Mouse (Mus musculus): ENCODE data around the gene Plxna1.

The Plxna1 gene

GRCm38 (mm10) chr6:89333964-89334702 is 28.3 kb downstream of the Plxna1 start:
- in situ Hi-C loops (cut with MboI): no loop called here

GRCm38 (mm10) chr6:89330957-89331356 is 31.5 kb downstream of the Plxna1 start:
- in situ Hi-C loops (cut with MboI): no loop called here

DNA sequence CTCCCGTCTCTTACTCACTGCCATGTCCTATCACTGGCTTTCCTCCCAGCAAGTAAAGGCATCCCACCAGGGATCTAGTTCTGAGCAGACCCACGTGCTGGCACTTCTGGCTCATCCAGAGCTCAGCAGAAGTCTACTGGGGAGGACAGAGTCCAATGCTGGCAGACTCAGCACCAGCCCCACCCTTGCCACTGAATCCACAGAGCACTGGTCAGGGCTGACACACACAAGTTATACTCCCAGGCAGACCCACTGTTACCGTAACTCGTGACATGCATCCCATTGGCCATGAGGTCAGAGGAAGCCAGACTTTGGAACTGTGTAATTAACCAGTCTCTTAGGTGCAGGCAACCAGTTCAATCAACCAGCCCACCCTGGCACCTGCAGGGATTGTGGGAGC is 33.8 kb downstream of the Plxna1 start:
- in situ Hi-C loops (cut with MboI): no loop called here

GRCm38 (mm10) chr6:89327746-89328491 is 34.5 kb downstream of the Plxna1 start:
- in situ Hi-C loops (cut with MboI): no loop called here

DNA sequence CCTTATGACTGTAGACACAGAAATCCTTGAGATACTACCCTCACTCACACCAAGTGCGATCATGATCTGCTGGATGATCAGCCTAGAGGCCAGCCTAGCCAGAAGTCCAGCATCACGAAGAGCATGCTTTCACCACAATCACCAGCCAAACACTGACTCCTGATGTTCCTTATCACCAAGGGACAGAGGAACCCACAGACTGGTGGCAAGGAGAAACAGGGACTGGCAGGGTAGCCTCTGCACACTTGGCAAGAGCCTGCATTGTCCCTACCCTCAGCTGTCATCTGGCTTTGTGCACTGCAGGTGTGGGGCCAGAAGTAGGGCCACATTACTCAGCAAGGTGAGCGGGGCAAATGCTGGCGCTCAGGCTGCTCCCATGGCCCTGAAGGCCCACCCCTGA is 37.6 kb downstream of the Plxna1 start:
- in situ Hi-C loops (cut with MboI): no loop called here

DNA sequence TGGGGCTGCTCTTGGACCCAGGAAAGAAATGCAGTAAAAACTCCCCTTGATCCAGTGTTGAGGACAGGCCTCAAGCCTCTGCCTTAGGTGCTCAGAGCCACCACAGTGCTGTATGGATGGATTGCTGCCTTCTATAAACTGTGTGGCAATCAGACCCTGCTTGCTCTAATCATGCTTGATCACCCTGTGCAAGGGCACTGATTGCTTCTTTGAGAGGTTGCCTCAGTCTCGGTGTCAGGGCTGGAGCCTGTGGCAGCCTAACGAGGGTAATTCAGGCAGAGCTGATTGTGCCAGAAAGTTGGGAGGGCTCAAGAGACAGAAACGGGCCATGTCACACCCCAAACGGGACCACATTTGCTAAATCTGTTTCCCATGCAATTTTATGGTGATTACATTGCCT is 47.2 kb downstream of the Plxna1 start:
- in situ Hi-C loops (cut with MboI): no loop called here

DNA sequence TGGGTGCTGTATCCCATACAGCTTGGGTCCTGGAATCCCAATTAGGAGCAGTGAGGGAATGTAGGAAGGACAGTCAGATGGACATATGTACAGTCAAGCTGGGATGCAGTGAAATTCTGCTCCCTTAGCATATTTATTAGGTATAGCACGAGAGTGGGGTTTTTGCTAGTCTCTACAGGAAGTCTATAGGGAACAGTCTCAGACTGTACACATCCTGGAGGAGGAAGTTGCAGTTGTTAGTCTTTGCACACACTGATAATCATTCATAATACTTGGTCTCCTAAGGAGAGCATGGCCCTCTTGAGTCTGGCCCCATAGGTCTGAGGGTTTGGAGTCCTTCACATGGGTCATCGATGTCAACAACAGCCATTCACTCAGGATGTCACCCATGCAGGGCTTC is 50.9 kb downstream of the Plxna1 start:
- in situ Hi-C loops (cut with MboI): no loop called here

DNA sequence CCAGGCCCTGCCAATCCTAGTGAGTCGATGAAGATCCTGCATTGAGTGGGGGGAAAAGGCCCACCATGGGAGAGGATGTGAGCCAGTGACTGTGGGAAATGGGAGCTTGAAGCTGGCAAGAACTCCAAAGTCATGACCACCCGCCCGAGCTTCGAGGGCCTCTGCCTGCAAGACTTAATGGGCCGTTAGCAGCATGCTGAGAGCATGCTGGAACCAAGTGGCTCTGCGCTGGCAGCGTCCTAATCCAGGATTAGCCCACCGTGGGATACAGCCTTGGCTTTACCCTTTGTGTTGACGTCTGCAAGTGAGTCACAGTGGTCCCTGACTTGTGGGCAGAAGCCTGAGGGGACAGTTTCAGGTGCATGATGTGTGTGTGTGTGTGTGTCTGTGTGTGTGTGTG is 52.2 kb downstream of the Plxna1 start:
- in situ Hi-C loops (cut with MboI): no loop called here

DNA sequence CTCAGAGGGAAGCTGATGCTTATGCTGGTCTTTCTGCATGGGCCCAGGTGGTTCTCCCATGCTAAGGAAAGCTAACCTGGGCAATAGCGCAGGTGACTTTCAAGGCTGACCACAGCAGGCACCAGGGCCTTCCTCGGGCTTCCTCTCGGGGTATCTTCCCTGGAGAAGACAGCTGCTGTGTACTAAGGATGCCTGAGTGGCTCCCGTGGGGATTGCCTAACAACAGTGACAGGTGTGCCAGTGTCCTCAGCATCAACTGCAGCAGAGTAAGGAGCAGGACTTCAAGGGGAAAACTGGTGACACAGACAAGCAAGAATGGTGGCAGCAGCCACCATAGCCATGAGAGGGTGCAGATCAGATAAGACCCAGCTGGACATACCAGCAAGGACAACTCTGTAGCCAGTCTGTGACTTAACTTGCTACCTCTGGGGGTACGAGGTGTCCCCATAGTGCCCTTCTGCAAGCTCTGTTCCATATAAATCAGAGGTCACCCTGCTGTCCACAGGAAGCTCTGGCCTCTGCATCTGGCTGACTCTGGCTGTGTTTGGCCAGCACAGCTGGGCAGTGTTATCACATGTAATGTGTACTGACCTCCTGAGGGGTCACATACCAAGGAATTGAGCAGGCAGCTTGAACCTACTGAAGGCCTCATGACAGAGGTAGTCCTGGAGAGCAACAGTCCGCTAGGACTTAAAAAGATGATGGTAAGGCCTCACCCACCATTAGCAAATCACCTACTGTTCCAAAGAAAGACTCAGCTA is 54.0 kb downstream of the Plxna1 start:
- in situ Hi-C loops (cut with MboI): no loop called here

- in situ Hi-C loops (cut with MboI): no loop called here
These were observed 57.9 kb downstream of the Plxna1 start for GRCm38 (mm10) chr6:89304375-89305058.

DNA sequence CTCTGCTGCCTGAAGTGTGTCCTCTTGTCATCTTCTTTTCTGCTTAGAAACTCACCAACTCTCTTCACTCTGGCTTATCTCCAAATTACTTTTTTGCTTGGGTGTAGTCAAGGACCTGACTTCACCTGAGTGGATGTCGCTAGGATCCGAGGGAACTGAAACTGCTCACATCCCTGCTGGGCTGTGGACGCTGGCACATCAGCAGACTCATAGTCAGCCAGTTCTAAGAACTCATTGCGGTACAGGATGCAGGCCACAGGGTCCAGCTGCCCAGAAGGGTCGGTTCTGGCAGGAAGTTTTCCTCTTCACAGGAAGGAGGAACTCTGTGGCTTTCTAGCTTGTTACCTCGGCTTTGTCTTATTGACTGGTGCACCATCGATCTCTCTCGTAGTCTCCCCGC is 62.6 kb downstream of the Plxna1 start:
- in situ Hi-C loops (cut with MboI): no loop called here

- in situ Hi-C loops (cut with MboI): no loop called here
These were observed 65.3 kb downstream of the Plxna1 start for GRCm38 (mm10) chr6:89296909-89297695.

GRCm38 (mm10) chr6:89296001-89296709 is 66.3 kb downstream of the Plxna1 start:
- in situ Hi-C loops (cut with MboI): no loop called here

GRCm38 (mm10) chr6:89294621-89295020 is 67.8 kb downstream of the Plxna1 start:
- in situ Hi-C loops (cut with MboI): no loop called here

DNA sequence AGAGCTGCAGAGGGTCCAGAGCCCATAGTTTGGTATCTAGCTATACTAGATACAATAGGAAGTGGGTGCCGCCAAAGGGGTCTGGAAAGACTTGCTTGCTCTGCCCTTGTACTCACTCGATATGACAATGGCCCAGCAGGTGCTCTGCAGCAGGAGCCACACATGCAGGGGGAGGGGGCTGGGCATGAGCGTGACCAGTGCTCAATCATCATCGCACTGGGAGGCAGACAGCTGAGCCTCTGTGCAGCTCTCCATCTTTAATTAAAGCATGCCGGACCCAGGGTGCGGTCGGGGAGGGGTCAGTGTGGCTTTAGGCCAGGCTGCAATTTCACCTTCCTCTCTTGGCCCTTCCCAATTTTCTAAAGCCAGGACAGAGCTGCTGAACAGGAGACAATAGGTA is 70.9 kb downstream of the Plxna1 start:
- in situ Hi-C loops (cut with MboI): no loop called here

DNA sequence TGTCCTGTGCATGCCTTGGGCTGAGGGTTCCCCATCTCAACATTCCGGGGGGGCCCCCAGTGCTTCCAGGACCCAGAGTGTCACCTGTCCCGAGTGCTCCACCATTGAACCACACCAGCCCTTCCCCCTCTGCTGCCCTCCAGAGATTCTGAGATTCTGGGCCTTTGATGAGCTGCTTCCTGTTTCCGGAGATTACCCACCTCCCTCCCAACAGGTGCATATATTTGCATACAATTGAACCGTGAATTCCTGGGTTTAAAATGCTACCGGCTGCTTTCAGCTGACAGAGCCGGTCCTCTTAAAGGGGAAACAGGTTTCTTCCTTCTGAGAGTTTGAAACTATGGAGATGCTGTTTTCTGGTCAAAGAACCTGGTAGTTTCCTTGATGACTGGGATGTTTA is 74.3 kb downstream of the Plxna1 start:
- in situ Hi-C loops (cut with MboI): no loop called here

GRCm38 (mm10) chr6:89286700-89287428 is 75.6 kb downstream of the Plxna1 start:
- in situ Hi-C loops (cut with MboI): no loop called here

DNA sequence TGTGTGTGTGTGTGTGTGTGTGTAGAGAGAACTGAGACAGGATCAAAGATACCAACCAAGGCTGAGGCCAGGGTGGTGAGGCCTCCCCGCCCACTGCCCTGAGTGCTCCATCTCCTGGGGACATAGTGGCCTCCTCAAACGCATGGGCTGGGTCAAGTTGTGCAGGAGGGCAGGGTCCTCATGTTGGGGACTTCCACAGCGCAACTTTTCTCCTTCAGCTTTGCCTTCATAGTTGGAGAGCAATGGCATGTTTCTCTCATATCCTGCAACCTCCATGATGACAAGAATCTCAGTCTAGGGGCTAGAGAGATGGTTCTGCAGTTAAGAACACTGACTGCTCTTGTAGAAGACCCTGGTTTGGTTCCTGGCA is 76.1 kb downstream of the Plxna1 start:
- in situ Hi-C loops (cut with MboI): no loop called here

GRCm38 (mm10) chr6:89285561-89286285 is 76.7 kb downstream of the Plxna1 start:
- in situ Hi-C loops (cut with MboI): no loop called here
